Mouse (Mus musculus) liver, embryonic 14.5 days (tissue): ENCODE results near the gene Shisa5. TPM values are rescaled to one million over a fixed set of nuclear protein-coding genes. Genes with fewer than 3 reads are reported as not detected.

ENCODE experiments used
- ATAC-seq: fragments of 200-750 bp; cut with Nextera tagmentation; 2 replicates; pipeline ENCODE4 v1.8.0; 2017; ENCODE audit warnings: moderate number of reproducible peaks, mild to moderate bottlenecking, moderate library complexity; ENCODE audit not compliant: insufficient read depth
- DNase-seq, 3 experiments: peaks; one replicate each; pipeline ENCODE4 v3.0.0-alpha.2; 2012 to 2013; ENCODE audit warnings: low read depth in 3 of 3, low spot score in 3 of 3
- H3K27ac ChIP-seq: fragments of 300-500 bp; sonication (generic); 2 replicates; pipeline ENCODE4 v1.5.1; 2014; ENCODE audit warnings: moderate library complexity, mild to moderate bottlenecking, control low read depth, inconsistent platforms
- H3K27me3 ChIP-seq: fragments of 300-500 bp; sonication (generic); 2 replicates; pipeline ENCODE4 v1.6.1; 2014; ENCODE audit warnings: mild to moderate bottlenecking, low read length, moderate library complexity; ENCODE audit not compliant: control insufficient read depth, insufficient read depth
- H3K36me3 ChIP-seq: fragments of 300-500 bp; sonication (generic); replicated peaks from 2 replicates; pipeline ENCODE4 v1.6.1; 2014; ENCODE audit warnings: low read depth; ENCODE audit not compliant: control insufficient read depth, insufficient read depth
- H3K4me1 ChIP-seq, 2 experiments: fragments of 200-500 bp in 1 of 2; fragments of 300-500 bp in 1 of 2; sonication (generic) in 1 of 2; replicated peaks; 2 replicates each; pipeline ENCODE4 v1.6.1; 2012 to 2014; ENCODE audit warnings: antibody characterized with exemption in 1 of 2, inconsistent platforms in 1 of 2, low read length in 1 of 2; ENCODE audit not compliant: control insufficient read depth in 2 of 2, insufficient read depth in 2 of 2
- H3K4me2 ChIP-seq: fragments of 300-500 bp; sonication (generic); 2 replicates; pipeline ENCODE4 v1.6.1; 2014; ENCODE audit warnings: low read depth, mild to moderate bottlenecking, control low read depth, moderate library complexity
- H3K4me3 ChIP-seq, 2 experiments: fragments of 200-500 bp in 1 of 2; fragments of 300-500 bp in 1 of 2; sonication (generic) in 1 of 2; 2 replicates each; pipeline ENCODE4 v1.5.1; 2012 to 2014; ENCODE audit warnings: low read depth in 2 of 2, low read length in 2 of 2, mild to moderate bottlenecking in 2 of 2, control low read depth in 1 of 2, inconsistent platforms in 1 of 2, moderate library complexity in 1 of 2; ENCODE audit not compliant: insufficient read depth in 1 of 2
- H3K9ac ChIP-seq: fragments of 300-500 bp; sonication (generic); replicated peaks from 2 replicates; pipeline ENCODE4 v1.6.1; 2014; ENCODE audit warnings: mild to moderate bottlenecking, control low read depth, moderate library complexity
- H3K9me3 ChIP-seq: fragments of 300-500 bp; sonication (generic); 2 replicates; pipeline ENCODE4 v1.6.1; 2016; ENCODE audit warnings: low read length, mixed read lengths; ENCODE audit not compliant: control insufficient read depth
- CTCF ChIP-seq: IDR thresholded peaks from 2 replicates; pipeline ENCODE4 v1.5.1; 2016; ENCODE audit warnings: antibody characterized with exemption, low read depth, control low read depth
- EP300 ChIP-seq: IDR thresholded peaks from 2 replicates; pipeline ENCODE4 v1.6.1; 2016; ENCODE audit warnings: antibody characterized with exemption, low read depth
- WGBS: fragments of 180-500 bp; shearing (Covaris S2); extraction: QIAGEN DNeasy Blood & Tissue Kit; methylation state at CpG from one replicate; pipeline ENCODE4 v1.1.7; 2014; ENCODE audit not compliant: insufficient replicate concordance; 5-methylcytosine and 5-hydroxymethylcytosine counted together
- polyA plus RNA-seq, 2 experiments: library from polyadenylated mRNA; depleted of rRNA in 1 of 2; stranded (reverse) in 1 of 2; unstranded in 1 of 2; fragments of >200 nt; fragmentation: Nextera tagmentation in 1 of 2; extraction: Ambion mirVana in 1 of 2; gene quantifications; 2 replicates each; pipeline versions ENCODE4 v1.2.1 to v1.2.3; 2012 to 2014

Shisa5 gene
- polyA plus RNA-seq, 2 experiments: 14.9 to 16.0 TPM

- 80% methylated on average over 12 of the region's 12 CpGs for WGBS
- Histone ChIP-seq H3K9ac (peak overlapping the region; percentile 35), H3K27ac (peak overlapping the region; percentile 5; the same call in 1 of the 2 replicates), H3K36me3 (peaks cover 5% of the 10 kb centered on the region), H3K4me3 (peak overlapping the region; percentile 26 to 43; a peak in 3 of 4 replicates), H3K27me3 (no peaks in the 10 kb centered on the region), H3K4me1 (peaks cover 4 to 15% of the 10 kb centered on the region in 2 experiments; a peak in 2 of 4 replicates), H3K4me2 (peak overlapping the region; percentile 56), H3K9me3 (no peaks in the 10 kb centered on the region)
- no peak for TF ChIP-seq CTCF
- no peak for TF ChIP-seq EP300
- ATAC-seq (no peak), DNase-seq (no peak)
Observed at GRCm38 (mm10) chr9:109055271-109056030, 17.1 kb downstream of the Shisa5 start.

- ATAC-seq: no peak
- Histone ChIP-seq H3K9me3 (no peaks in the 10 kb centered on the region), H3K27ac (no peak overlapping the region), H3K4me2 (no peak overlapping the region), H3K36me3 (peaks cover 5% of the 10 kb centered on the region), H3K27me3 (no peaks in the 10 kb centered on the region), H3K4me1 (peaks cover 4 to 15% of the 10 kb centered on the region in 2 experiments; a peak in 2 of 4 replicates), H3K9ac (no peak overlapping the region), H3K4me3 (no peak overlapping the region)
- WGBS: 74% methylated on average over 17 of the region's 17 CpGs
- no peak for TF ChIP-seq CTCF
- TF ChIP-seq EP300: no peak
- DNase-seq: no peak
Observed at GRCm38 (mm10) chr9:109056081-109056690, 17.8 kb downstream of the Shisa5 start.

- TF ChIP-seq EP300 (no peak), CTCF (no peak)
- 66% methylated on average over 4 of the region's 4 CpGs for WGBS
- H3K4me2 ChIP-seq: no peak overlapping the region
- no peaks in the 10 kb centered on the region for H3K9me3 ChIP-seq
- no peak overlapping the region for H3K9ac ChIP-seq
- DNase-seq: no peak
- peaks cover 5% of the 10 kb centered on the region for H3K36me3 ChIP-seq
- no peak overlapping the region for H3K4me3 ChIP-seq
- no peaks in the 10 kb centered on the region for H3K27me3 ChIP-seq
- no peak for ATAC-seq
- peaks cover 4 to 13% of the 10 kb centered on the region in 2 experiments; a peak in 2 of 4 replicates for H3K4me1 ChIP-seq
- H3K27ac ChIP-seq: no peak overlapping the region
Observed at GRCm38 (mm10) chr9:109056916-109057315, 18.6 kb downstream of the Shisa5 start.

GRCm38 (mm10) chr9:109057543-109057942, 19.2 kb downstream of the Shisa5 start:
- 79% methylated on average over 5 of the region's 5 CpGs for WGBS
- no peak for TF ChIP-seq EP300
- no peak for TF ChIP-seq CTCF
- no peaks in the 10 kb centered on the region for H3K27me3 ChIP-seq
- H3K4me1 ChIP-seq: peaks cover 4 to 13% of the 10 kb centered on the region in 2 experiments; a peak in 2 of 4 replicates
- H3K9ac ChIP-seq: no peak overlapping the region
- no peak overlapping the region; the same call in 1 of the 2 replicates for H3K4me2 ChIP-seq
- ATAC-seq: no peak
- H3K36me3 ChIP-seq: peaks cover 5% of the 10 kb centered on the region
- no peak for DNase-seq
- no peak overlapping the region for H3K27ac ChIP-seq
- H3K9me3 ChIP-seq: no peaks in the 10 kb centered on the region
- H3K4me3 ChIP-seq: no peak overlapping the region

GRCm38 (mm10) chr9:109058006-109058765, 19.8 kb downstream of the Shisa5 start:
- Histone ChIP-seq H3K4me3 (no peak overlapping the region), H3K9ac (no peak overlapping the region), H3K4me2 (peak overlapping the region; percentile 95), H3K4me1 (peaks cover 4 to 13% of the 10 kb centered on the region in 2 experiments; a peak in 2 of 4 replicates), H3K36me3 (peaks cover 10% of the 10 kb centered on the region), H3K27ac (no peak overlapping the region), H3K27me3 (no peaks in the 10 kb centered on the region), H3K9me3 (no peaks in the 10 kb centered on the region)
- no peak for ATAC-seq
- TF ChIP-seq EP300 (no peak), CTCF (no peak)
- 87% methylated on average over 19 of the region's 19 CpGs for WGBS
- DNase-seq: no peak
